Mouse (Mus musculus): Measurements from ENCODE around the gene Akap12.

GRCm38 (mm10) chr10:4373558-4373957, 107.4 kb downstream of the Akap12 start:
- no peak for TF ChIP-seq POLR2A (IDR thresholded peaks at IDR 0.05; ENCODE audit: low read depth, low read length)
- no peak for TF ChIP-seq CTCF (IDR thresholded peaks at IDR 0.05; ENCODE audit: borderline replicate concordance, insufficient read depth, low read length)

Measured in embryonic fibroblast, embryonic 13.5 days (primary cell).